Mouse (Mus musculus) right cerebral cortex, postnatal 36 days (tissue): ENCODE results near the gene Fes.

Experiments used
- DNase-seq, 2 experiments: peaks; one replicate each; pipeline ENCODE4 v3.0.0; 2022; ENCODE audit warnings: low spot score in 2 of 2, mixed read lengths in 1 of 2

The Fes gene

DNA sequence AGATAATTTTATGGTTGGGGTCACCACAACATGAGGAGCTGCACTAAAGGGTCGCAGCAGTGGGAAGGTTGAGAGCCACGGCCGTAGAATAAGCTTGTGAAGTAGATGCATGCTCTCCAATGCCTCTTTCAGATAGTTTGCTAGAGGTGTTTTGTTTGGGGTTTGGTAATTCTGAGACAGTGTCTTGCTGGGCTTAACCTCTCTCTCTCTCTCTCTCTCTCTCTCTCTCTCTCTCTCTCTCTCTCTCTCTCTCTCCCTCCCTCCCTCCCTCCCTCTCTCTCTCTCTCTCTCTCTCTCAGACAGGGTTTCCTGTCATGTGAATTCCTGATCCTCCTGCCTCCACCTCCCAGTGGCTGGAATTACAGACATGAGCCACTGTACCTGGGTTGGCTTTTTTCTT, 13.0 kb downstream of the Fes start:
- DNase-seq: no peak

DNA sequence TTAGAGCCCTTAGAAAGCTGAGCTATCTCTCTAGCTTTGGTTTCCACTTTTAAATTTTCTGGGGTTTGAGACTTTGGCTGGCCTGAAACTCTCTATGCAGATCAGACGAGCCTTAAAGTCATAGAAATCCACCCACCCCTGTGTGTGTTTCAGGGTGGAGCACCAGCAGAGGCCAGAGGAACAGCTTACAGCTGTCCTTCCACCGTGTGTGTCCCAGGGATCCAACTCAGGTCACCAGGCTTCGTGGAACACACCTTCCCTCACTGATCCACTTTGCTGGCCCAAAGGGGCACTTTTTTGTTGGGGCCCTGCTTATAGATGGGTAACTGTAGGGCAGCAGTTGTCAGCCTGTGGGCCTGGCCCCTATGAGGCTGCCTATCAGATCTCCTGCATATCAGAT, 13.5 kb downstream of the Fes start:
- DNase-seq: no peak

GRCm38 (mm10) chr7:80373850-80374249, 13.9 kb downstream of the Fes start:
- DNase-seq: no peak

GRCm38 (mm10) chr7:80373352-80373751, 14.4 kb downstream of the Fes start:
- no peak for DNase-seq

- DNase-seq: no peak
Observed at GRCm38 (mm10) chr7:80372667-80373066, 15.1 kb downstream of the Fes start.

GRCm38 (mm10) chr7:80372166-80372565, 15.6 kb downstream of the Fes start:
- no peak for DNase-seq

GRCm38 (mm10) chr7:80371041-80371751, 16.6 kb downstream of the Fes start, which contains the start of gene Man2a2:
Gene Man2a2, minus strand, starts transcription at chr7:80371375.
- DNase-seq: peak; percentile 45 to 46

DNA sequence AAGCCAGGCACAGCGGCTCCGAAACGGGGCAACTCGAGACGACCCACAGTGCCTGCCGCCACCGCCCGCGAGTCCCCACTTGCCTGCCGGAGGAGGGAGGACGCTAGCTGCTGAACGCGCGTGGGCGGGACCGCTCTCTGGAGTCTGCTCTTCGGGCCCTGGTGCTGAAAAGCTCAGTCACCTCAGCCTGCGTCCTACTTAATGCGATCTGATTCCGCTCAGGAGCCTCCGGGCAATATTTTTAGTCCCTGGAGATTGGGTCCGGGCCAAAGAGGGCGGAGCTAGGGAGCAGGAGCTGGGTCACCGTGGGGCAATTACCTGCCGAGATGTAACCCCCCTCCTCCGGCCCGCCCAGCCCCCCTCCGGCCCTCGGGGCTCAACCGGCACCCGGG, 17.1 kb downstream of the Fes start:
- peak; percentile 75 to 83 for DNase-seq

DNA sequence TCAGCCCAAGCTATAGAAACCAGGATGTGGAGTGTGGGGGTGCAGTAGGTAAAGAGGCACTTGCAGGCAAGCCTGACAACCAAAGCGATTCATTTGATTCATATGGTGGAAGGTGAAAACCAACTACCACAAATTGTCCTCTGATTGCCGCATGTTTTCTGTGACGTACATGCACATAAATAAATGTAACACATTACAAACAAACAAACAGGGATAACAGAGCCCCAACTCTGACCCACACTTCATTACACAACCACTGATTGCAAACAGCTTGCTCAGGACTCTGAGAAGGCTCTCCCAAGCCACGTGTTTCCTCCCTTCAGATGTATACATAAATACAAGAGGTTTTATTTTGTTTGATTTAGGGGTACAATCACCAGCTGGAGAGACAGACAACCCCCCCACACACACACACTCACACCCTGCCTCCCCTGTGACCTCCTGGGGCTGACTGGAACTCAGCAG, 17.7 kb downstream of the Fes start:
- no peak for DNase-seq

GRCm38 (mm10) chr7:80369461-80369860, 18.3 kb downstream of the Fes start:
- no peak for DNase-seq

DNA sequence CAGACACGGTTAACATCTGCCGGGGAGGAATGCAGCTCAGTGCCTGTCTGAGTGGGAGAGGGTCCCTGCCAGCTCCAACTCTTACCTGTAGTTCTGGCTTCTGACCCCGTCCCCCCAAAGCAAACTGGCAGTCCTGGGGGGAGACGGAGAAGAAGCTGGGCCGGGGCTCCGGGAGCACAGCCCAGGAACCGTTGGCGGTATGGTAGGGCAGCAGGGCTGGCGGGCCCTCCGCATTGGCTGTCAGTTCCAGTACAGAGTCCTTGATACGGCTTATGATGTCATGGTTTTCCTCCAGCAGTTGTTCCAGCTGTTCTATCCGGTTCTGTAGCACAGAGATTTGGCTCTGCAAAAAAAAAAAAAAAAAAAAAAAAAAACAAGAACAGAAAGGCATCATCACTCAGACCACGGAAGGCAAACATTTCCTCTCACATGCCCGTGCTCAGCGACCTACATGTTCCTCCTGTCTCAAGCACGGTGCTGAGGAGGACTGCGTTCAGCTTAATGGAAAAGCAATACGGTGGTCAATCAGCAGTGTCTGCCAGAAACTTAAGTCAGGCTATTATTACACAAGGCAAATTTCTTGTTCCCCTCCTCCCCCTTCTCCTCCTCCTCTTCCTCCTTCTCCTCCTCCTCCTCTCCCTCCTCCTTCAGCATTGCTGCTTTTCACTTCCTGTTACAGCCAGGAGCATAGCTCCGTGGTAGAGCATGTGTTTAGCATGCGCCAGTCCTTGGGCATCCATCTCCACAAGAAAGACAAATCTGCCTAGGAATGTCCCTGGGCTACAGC, 18.9 kb downstream of the Fes start:
- DNase-seq: no peak

DNA sequence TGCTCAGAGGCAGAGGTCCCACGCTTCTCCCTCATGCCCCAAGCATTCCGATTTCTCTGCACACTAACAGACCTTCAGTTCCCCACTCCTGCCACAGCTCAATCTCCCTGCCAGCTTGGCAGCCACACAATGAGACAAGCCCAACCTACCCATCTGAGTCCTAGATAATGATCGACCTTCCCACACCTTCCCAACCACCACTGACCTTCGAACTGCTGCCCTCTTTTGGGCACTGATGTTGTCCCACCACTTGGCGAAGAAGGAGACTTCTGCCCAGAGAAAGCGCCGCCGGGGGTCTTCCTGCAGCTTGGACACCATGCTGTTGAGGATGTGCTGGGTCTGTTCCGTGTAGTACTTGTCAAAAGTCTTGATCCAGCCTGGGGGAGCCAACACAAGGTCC, 19.7 kb downstream of the Fes start:
- no peak for DNase-seq

GRCm38 (mm10) chr7:80367232-80367631, 20.5 kb downstream of the Fes start:
- DNase-seq: no peak

GRCm38 (mm10) chr7:80365759-80366158, 22.0 kb downstream of the Fes start:
- no peak for DNase-seq

DNA sequence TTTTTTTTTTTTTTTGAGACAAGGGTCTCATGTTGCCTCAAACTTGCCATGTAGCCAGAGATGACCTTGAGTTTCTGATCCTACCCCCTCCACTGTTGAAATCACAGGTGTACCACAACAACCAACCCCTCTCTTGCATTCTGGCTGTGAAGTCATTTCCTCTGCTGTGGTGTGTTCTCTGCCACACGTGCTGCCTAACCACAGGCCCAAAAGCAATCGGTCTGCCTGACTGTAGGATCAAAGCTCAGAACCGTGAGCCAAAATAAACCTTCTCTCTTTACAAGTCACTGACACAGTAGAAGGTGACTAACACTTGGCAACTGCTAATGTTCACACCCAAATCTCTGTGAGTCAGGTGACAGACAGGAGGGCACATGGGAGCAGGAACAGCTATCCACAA, 27.3 kb downstream of the Fes start:
- DNase-seq: no peak

- DNase-seq: no peak
Observed at GRCm38 (mm10) chr7:80358039-80358438, 29.7 kb downstream of the Fes start.

GRCm38 (mm10) chr7:80357156-80357555, 30.6 kb downstream of the Fes start:
- peak in 1 of 2 experiments; percentile 34 for DNase-seq

DNA sequence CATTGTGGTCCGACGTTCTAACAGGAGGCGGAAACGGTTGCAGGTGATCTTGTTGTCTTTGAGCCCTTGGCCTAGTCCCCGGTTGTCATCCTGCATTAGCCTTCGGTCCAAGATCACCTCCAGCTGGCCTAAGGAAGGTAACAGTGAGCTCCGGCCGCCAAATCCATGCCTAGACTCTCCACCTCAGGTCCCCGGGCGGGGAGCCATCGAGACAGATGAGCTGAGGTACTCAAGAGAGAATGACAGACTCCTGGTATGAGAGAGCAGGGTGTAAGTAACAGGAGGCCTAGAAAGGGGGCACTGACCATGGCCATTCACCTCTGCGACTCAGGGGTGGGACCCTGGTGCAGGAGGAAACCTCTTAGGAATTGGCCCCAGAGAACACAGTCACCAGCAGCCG, 31.4 kb downstream of the Fes start:
- no peak for DNase-seq

DNA sequence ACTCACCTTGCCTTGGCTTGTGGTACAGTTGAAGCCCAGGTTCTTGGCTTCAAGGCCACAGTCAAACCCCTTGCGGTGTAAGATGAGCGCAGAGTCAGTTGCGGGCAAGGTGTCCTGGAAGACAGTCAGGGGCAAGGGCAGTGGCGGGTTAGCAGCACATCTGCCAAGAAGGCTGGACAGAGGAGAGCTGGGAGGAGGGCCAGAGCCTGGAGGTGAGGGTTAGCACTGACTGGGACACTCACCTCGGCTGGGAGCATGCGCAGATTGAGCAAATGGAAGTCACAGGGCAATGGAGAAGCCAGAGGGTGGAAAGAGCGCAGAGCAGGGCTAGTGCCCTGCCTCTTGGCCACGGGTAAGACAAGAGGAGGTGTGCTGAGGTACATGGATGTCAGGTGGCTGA, 34.8 kb downstream of the Fes start:
- no peak for DNase-seq

GRCm38 (mm10) chr7:80350808-80351207, 36.9 kb downstream of the Fes start:
- no peak for DNase-seq

DNA sequence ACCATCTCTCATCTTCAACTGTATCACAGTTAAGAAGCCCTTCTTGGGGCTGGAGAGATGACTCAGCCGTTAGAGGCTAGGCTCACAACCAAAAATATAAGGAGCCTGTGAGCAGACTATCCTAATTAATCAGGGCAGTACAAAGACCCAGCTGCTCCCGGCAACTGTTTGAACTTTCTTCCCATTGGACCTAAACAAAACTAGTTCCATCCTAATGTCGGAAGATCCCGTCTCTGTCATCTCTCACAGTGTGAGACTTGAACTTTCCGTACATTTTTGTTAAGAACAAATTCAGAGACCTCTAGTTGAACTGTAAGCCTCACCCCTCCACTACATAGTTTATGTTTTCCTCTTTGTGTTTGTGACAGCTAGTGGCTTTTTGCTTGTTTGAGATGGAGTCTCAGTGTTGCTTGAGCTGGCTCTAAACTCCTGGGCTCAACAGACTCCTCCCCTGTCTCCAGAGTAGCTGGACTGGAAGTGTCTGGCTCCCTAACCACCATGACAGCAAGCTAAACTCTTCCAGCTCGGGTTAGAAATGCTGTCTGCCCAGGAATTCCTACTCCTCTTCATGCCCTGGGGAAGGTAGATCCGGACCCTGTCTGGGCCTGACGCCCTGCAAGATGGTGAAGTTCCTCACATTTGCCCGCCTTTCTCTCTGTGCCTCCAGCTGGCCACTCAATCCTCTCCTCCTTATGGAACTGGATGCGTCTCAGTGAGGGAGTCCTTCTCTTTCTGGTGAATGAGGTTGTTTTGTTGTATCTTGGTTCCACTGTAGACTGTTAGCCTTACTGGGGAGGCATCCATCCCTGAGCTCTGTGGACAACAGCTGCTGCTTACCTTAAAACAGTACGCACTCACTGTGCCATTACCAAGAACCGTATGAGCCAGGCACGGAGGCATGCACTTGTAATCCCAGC, 39.8 kb downstream of the Fes start:
- no peak for DNase-seq

DNA sequence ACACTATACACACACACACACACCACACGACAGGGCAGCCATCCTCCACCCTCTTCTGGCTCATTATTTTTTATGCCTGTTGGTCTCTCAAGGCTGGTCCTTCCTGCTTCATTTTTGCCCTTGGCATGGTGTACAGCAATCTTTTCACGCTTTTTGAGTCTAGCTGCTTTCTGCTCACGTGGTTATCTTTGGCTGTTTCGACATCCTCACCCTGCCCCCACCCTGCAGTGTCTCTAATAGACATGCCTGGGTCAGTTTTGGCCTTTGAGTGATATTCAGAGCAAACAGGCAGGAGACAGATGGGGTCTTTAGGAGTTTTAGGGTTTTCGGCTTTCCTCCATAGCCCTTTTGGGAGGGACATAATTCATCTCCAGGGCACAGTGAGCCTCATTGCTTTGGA, 40.9 kb downstream of the Fes start:
- no peak for DNase-seq
